Mouse (Mus musculus): ENCODE results near the gene Cd6. TPM values are rescaled to one million over a fixed set of nuclear protein-coding genes. Genes with fewer than 3 reads are reported as not detected.

Gene Cd6
- polyA plus RNA-seq, 1 experiment from 2014 or later = not detected

DNA sequence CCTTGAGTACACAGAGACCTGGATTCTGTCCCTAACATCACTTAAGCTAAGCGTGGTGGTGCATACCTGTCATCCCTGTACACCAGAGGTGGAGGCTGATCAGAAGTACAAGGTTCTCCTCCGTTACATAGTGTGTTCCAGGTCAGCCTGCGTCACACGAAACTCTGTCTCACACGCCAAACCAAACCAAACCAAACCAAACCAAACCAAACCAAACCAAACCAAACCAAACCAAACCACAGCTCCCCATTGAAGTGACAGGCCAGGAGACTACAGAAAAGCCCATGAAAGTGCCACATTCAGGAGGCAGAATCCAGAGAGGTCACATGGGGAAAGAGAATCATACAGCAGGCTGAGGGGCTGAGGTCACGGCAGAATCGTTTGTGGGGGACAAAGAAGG is 57.9 kb downstream of the Cd6 start:
- Histone ChIP-seq H3K9ac (no peak overlapping the region), H3K27me3 (replicated peaks) (0 out of 2 replicates have a peak, but pooled peaks cover 4% of the 10 kb centered on the region), H3K4me3 (no peak overlapping the region), H3K4me2 (no peak overlapping the region), H3K36me3 (no peaks in the 10 kb centered on the region), H3K9me3 (replicated peaks) (no peaks in the 10 kb centered on the region), H3K27ac (no peak overlapping the region), H3K4me1 (no peaks in the 10 kb centered on the region)
- no peak for ATAC-seq
- WGBS (ENCODE audit: insufficient replicate concordance) = 64% methylated on average over 7 of the region's 7 CpGs

DNA sequence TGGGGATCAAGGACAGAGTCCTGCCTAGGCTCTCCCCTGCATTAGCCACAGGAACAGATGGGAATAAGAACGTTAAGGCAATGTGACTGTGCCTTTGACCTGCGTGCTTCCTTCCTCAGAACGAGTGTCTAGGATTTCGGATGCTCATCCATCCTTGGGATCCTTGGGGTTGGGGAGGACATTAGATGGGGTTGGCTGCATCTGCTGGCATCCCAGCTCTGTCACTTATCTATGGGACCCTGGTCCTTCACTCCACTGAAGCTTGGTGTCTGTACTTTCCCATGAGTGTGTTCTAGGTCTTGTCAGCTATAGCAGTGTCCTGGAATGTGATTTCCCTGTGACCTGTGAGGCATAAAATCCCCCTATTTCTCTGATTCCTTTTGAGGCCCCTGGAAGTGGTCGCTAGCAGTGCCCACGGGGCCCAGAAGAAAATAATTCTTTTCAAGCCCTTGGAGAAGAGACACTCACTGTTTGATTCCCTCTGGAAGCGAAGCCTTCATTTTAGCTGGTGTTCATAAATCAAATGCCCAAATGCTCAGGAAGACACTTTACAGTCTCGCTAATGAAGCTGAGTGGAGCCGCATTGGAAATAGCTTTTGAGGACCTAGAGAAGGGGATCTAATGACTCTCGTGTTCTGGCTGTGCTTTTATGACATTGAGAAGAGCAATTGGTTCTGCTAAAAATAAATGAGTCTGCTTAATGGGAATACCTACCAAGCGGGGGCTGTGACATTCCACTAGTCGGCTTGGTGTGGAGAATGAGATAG is 60.2 kb downstream of the Cd6 start:
- ATAC-seq = no peak
- no peak overlapping the region for H3K9ac ChIP-seq
- no peak overlapping the region for H3K4me2 ChIP-seq
- H3K4me3 ChIP-seq = no peak overlapping the region
- H3K27me3 ChIP-seq (replicated peaks) = no peaks in the 10 kb centered on the region
- no peaks in the 10 kb centered on the region for H3K36me3 ChIP-seq
- H3K27ac ChIP-seq = no peak overlapping the region
- WGBS (ENCODE audit: insufficient replicate concordance) = 54% methylated on average over 12 of the region's 12 CpGs
- H3K9me3 ChIP-seq (replicated peaks) = no peaks in the 10 kb centered on the region
- no peaks in the 10 kb centered on the region for H3K4me1 ChIP-seq

DNA sequence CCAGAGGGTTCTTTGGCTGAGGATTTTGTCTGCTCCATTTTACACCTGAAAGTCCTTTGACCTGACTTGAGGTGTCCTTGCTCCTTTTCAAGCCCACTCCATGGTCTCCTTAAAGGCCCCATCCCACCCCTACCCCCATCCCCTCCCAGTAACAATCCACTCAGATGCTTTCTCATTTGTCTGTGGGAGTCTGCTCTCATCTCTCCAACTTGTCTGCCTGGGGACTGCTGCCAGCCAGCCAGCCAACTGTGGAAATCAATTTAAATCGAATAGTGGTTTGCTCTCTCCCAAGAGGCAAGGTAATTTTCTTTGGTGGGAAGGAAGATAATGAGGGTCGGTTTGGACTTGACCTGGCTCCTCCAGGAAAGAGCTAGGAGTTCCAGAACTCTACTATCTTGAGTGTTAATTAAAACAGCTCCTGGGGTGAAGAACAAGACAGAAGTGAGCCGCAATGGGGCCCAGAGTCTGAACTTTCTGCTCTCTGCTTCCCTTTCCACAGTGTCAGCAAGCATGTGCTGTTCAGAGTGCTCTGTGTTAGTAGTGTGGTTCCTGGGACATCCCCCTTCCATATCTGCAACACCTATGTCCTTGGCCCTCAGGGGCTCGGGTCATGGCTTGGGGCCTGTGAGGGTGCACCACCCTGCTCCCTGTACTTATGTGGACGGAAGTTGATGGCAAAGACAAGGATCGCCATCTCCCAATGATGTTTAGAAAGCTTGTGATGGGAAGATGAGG is 61.0 kb downstream of the Cd6 start:
- no peak overlapping the region for H3K27ac ChIP-seq
- no peak for ATAC-seq

DNA sequence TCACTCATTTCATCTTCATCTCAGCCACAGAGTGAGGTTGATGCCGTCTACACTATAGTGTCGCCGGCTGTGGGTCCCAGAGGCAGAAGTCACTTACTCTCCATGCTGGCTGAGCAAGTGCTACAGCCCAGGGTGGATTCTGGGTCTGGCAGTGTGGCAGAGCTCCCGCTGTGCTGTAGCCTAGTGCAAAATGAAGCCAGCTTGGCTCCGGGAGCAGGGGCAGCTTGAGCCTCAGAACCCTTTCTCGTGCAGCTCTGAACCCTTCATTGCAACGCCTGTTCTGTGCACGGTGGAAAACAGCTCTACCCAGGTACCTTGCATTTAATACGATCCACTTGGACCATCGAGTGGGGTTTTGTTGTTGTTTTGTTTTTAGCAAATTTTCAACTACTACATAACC is 62.2 kb downstream of the Cd6 start:
- no peaks in the 10 kb centered on the region for H3K9me3 ChIP-seq (replicated peaks)
- H3K36me3 ChIP-seq = no peaks in the 10 kb centered on the region
- H3K9ac ChIP-seq = no peak overlapping the region
- no peak overlapping the region for H3K27ac ChIP-seq
- no peak for ATAC-seq
- no peak overlapping the region for H3K4me3 ChIP-seq
- WGBS (ENCODE audit: insufficient replicate concordance) = 69% methylated on average over 10 of the region's 10 CpGs
- no peak overlapping the region for H3K4me2 ChIP-seq
- H3K4me1 ChIP-seq = no peaks in the 10 kb centered on the region
- no peaks in the 10 kb centered on the region for H3K27me3 ChIP-seq (replicated peaks)

More for the DNA sequence above, 61.0 kb downstream of the Cd6 start:
- Histone ChIP-seq H3K4me2 (no peak overlapping the region), H3K4me1 (no peaks in the 10 kb centered on the region), H3K9ac (no peak overlapping the region), H3K4me3 (no peak overlapping the region), H3K9me3 (replicated peaks) (no peaks in the 10 kb centered on the region), H3K36me3 (no peaks in the 10 kb centered on the region), H3K27me3 (replicated peaks) (no peaks in the 10 kb centered on the region)
- WGBS (ENCODE audit: insufficient replicate concordance) = 52% methylated on average over 6 of the region's 6 CpGs

DNA sequence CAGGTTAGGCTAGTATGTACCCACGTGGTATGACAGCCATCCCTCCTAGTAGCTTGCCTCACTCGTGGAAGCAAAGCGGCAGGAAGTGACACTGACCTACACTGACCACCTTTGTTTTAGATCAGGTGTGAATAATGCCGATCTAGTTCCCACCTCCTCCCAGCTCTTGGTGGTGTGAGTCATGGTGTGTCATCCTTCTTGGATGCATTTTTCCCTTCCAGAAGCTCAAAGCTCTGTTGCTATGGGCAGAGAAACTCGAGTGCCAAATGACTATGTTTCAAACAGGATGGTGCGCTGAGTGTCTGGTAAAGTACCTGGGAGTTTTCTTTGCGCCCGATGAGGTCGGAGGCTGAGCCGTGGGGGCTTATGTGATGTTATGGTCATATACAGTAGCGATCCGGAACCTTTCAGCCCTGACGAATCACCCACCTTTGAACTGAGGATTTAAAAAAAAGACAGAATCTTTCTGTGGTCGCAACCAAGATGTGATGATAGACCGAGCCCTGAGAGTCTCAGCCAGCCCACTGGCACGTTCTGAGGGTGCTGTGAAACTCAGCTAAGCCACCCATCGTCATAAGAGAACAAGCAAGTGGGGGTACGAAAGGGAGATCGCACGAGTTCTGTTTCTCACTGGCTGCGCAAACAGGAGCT is 66.4 kb downstream of the Cd6 start:
- Histone ChIP-seq H3K4me1 (no peaks in the 10 kb centered on the region), H3K36me3 (no peaks in the 10 kb centered on the region), H3K9me3 (replicated peaks) (no peaks in the 10 kb centered on the region), H3K4me2 (no peak overlapping the region), H3K27me3 (replicated peaks) (no peaks in the 10 kb centered on the region), H3K4me3 (no peak overlapping the region), H3K9ac (no peak overlapping the region), H3K27ac (no peak overlapping the region)
- no peak for ATAC-seq
- WGBS (ENCODE audit: insufficient replicate concordance) = 62% methylated on average over 21 of the region's 21 CpGs

DNA sequence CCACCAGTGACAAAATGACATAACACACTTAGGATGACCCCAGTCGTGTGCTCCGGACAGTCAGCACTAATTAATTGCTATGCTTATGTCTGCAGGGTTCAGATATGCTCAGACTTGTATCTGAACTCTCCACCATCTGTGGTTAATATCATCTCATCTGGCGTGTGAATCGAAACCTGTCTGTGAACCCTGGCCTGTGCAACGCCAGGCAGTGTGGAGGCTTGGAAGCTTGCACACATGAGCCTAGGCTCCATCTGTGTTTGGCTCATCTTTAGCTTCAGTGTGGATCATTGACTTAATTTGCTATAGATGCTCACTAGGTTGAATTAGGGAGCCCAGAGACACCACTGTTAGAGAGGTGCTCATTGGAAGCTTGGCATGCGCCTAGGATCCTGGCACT is 67.4 kb downstream of the Cd6 start:
- H3K4me1 ChIP-seq = 0 out of 2 replicates have a peak, but pooled peaks cover 3% of the 10 kb centered on the region
- H3K36me3 ChIP-seq = no peaks in the 10 kb centered on the region
- H3K4me3 ChIP-seq = no peak overlapping the region
- no peak overlapping the region for H3K9ac ChIP-seq
- H3K4me2 ChIP-seq = no peak overlapping the region
- no peak for ATAC-seq
- H3K9me3 ChIP-seq (replicated peaks) = no peaks in the 10 kb centered on the region
- WGBS (ENCODE audit: insufficient replicate concordance) = 66% methylated on average over 6 of the region's 6 CpGs
- no peak overlapping the region for H3K27ac ChIP-seq
- H3K27me3 ChIP-seq (replicated peaks) = no peaks in the 10 kb centered on the region

DNA sequence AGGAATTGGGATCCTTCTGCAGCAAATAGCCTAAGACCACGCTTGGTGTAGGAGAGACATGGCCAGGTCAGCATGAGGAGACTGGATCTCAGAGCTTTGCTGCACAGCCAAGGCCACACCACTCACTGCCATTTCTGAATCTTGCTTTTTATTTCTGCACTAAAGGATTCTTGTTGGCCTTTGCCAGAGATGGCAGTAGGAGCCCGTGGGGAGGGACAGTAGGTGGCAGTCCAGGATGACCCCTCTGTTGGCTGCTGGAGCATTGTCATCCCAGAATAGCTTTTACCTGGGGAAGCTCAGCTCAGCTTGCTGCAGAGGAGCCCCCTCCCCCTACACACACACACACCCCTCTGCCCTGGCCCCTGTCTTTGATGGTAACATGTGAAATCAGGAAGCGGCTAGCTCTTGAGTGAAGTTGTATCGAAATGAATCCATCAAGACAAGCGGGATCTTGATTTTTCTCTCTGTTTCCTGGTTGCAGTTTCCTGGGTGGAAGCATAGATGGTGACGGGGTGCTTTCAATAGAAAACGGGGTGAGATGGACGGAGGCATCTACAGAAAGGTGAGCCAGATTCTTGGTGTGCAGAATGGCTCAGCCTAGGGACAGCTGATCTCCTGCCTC is 68.0 kb downstream of the Cd6 start:
- H3K4me1 ChIP-seq = 0 out of 2 replicates have a peak, but pooled peaks cover 3% of the 10 kb centered on the region
- no peak overlapping the region for H3K4me3 ChIP-seq
- 64% methylated on average over 8 of the region's 8 CpGs for WGBS (ENCODE audit: insufficient replicate concordance)
- H3K27me3 ChIP-seq (replicated peaks) = no peaks in the 10 kb centered on the region
- ATAC-seq = no peak
- no peak overlapping the region for H3K4me2 ChIP-seq
- H3K27ac ChIP-seq = no peak overlapping the region
- H3K36me3 ChIP-seq = no peaks in the 10 kb centered on the region
- H3K9me3 ChIP-seq (replicated peaks) = no peaks in the 10 kb centered on the region
- H3K9ac ChIP-seq = no peak overlapping the region

DNA sequence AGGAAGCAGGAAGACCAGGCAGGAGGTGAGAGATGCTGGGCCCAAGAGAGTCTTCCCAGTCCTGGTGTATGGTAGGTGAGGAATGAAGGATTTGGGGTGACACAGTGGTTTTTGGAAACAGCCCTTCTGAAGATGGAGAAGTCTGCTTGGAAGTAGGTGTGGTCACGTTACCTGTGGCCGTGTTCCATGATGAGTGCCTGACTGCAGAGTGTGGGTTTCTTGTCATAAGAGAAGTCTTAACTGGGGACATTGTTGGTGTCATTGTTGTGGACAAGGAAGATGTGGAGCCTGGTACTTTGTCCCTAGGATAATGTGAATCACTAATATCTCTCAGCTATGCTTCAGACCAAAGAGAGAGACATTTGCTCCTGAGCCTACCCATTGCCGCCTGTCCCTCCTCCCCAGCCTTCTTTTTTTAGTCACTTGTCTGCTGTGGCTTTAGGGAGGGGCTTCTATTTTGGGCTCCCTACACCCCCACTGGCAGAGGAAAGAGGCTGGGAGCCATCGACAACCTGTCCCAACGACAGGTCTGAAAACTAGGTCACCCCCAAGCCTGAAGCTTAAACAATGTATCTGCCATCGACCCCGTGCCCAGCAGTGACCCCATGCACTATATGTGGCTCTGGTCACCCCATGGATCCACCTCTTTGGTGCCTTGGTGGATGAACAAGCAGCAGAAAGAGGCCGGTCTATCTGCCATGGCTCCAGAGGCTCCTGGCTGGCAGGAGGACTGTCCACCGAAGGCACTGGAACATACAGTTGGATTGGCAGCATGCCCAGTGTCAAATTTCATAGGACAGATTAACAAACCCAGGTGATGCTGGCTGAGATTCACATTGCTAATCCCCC is 69.7 kb downstream of the Cd6 start:
- Histone ChIP-seq H3K9me3 (replicated peaks) (no peaks in the 10 kb centered on the region), H3K9ac (no peak overlapping the region), H3K36me3 (no peaks in the 10 kb centered on the region), H3K27ac (no peak overlapping the region), H3K27me3 (replicated peaks) (no peaks in the 10 kb centered on the region), H3K4me1 (0 out of 2 replicates have a peak, but pooled peaks cover 3% of the 10 kb centered on the region), H3K4me2 (no peak overlapping the region), H3K4me3 (no peak overlapping the region)
- no peak for ATAC-seq
- WGBS (ENCODE audit: insufficient replicate concordance) = 56% methylated on average over 9 of the region's 9 CpGs

DNA sequence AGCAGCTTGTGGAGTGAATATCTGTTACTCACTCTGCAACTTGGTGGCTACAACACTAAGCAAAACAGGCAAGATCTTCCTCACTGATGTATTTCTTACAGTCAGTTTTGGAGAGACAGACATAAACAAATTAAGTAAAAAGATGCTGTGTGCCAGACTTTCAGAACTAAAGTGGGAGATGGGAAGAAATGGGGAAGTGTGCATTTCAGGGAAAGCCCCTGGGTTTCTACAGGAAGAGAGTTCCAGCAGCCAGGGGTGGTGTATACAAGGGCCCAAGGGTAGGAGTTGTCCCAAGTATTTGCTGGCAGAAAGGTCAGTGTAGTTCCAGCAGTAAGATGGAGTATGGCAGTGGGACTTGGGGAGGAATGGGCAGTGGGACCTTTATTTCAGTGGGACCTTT is 70.3 kb downstream of the Cd6 start:
- Histone ChIP-seq H3K27ac (no peak overlapping the region), H3K9me3 (replicated peaks) (no peaks in the 10 kb centered on the region)
- ATAC-seq = no peak

DNA sequence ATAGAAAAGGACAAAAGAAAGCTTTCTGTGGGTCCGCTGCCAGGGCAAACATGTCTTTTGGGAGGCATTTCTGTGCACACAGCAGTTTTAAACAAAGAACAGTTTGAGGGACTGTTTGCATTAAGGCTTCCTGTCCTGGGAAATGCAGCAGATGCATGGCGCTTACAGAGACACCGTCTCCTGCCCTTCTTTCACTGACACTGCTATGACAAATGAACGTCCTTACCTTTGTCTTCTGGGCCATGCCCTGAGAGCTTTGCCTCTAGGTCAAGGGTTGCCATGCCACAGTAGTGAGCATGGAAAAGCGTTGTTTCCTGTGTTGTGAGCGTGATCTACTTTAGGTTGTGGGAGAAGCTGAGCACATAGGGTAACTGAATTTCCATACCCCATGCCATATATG is 71.2 kb downstream of the Cd6 start:
- 57% methylated on average over 6 of the region's 6 CpGs for WGBS (ENCODE audit: insufficient replicate concordance)
- H3K4me1 ChIP-seq = 0 out of 2 replicates have a peak, but pooled peaks cover 3% of the 10 kb centered on the region
- no peak for ATAC-seq
- H3K9me3 ChIP-seq (replicated peaks) = no peaks in the 10 kb centered on the region
- H3K36me3 ChIP-seq = no peaks in the 10 kb centered on the region
- no peak overlapping the region for H3K27ac ChIP-seq
- H3K4me3 ChIP-seq = no peak overlapping the region
- H3K4me2 ChIP-seq = no peak overlapping the region
- H3K9ac ChIP-seq = no peak overlapping the region
- no peaks in the 10 kb centered on the region; the same call in 1 of the 2 replicates for H3K27me3 ChIP-seq (replicated peaks)

More for the DNA sequence above, 70.3 kb downstream of the Cd6 start:
- Histone ChIP-seq H3K4me2 (no peak overlapping the region), H3K4me1 (0 out of 2 replicates have a peak, but pooled peaks cover 3% of the 10 kb centered on the region), H3K36me3 (no peaks in the 10 kb centered on the region), H3K4me3 (no peak overlapping the region), H3K27me3 (replicated peaks) (no peaks in the 10 kb centered on the region; the same call in 1 of the 2 replicates), H3K9ac (no peak overlapping the region)

DNA sequence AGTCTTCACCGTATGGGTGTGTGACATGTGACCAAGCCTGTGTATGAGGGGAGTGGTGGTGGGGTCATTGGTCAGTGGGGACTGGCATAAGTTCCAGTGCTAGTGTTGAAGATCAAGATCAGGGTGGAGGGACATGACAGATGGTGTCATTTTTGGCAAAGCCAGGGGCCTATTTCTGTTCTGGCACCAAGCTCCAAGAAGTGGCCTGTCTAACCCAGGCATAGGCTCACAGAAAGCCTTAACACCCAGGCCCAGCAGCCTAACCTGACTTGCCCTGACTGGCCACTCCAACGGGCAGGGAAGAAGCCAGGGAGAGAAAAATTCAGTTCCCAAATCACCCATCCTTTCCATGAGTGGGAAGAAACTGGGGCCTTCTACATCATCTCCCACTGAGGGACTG is 72.3 kb downstream of the Cd6 start:
- 54% methylated on average over 2 of the region's 2 CpGs for WGBS (ENCODE audit: insufficient replicate concordance)
- H3K27me3 ChIP-seq (replicated peaks) = no peaks in the 10 kb centered on the region; the same call in 1 of the 2 replicates
- H3K36me3 ChIP-seq = no peaks in the 10 kb centered on the region
- no peak overlapping the region for H3K27ac ChIP-seq
- H3K4me1 ChIP-seq = 0 out of 2 replicates have a peak, but pooled peaks cover 3% of the 10 kb centered on the region
- H3K9me3 ChIP-seq (replicated peaks) = no peaks in the 10 kb centered on the region
- no peak overlapping the region for H3K4me2 ChIP-seq
- ATAC-seq = no peak
- no peak overlapping the region for H3K9ac ChIP-seq
- no peak overlapping the region for H3K4me3 ChIP-seq

Measured in liver, embryonic 12.5 days (tissue).